Mouse (Mus musculus) kidney, postnatal 14 days (tissue): Measurements from ENCODE around the gene Nsun7.
"Not testable (repeated sequence)": the region's sequence is repeated elsewhere in the genome, so short reads cannot be mapped to it uniquely, and the experiment has no call there.

Experiments
- DNase-seq: peaks from one replicate; pipeline ENCODE4 v3.0.0; 2022; ENCODE audit warnings: mixed read lengths

Gene Nsun7

GRCm38 (mm10) chr5:66259756-66260448 is at the start of gene Nsun7:
Gene Nsun7 (plus strand): TSS chr5:66259897.
- peak; percentile 89 for DNase-seq

GRCm38 (mm10) chr5:66214395-66214935 is 45.2 kb upstream of the Nsun7 start:
- no peak for DNase-seq

GRCm38 (mm10) chr5:66215569-66216277 is 44.0 kb upstream of the Nsun7 start:
- no peak for DNase-seq

- no peak for DNase-seq
Measured at GRCm38 (mm10) chr5:66219692-66220091, 40.0 kb upstream of the Nsun7 start.

- no peak for DNase-seq
Measured at GRCm38 (mm10) chr5:66220620-66221019, 39.1 kb upstream of the Nsun7 start.

GRCm38 (mm10) chr5:66222916-66223315 is 36.8 kb upstream of the Nsun7 start:
- DNase-seq, result no peak

GRCm38 (mm10) chr5:66226526-66226925 is 33.2 kb upstream of the Nsun7 start:
- DNase-seq, result no peak

- DNase-seq, result no peak
Measured at GRCm38 (mm10) chr5:66231660-66232269, 27.9 kb upstream of the Nsun7 start.

- no peak for DNase-seq
Measured at GRCm38 (mm10) chr5:66232456-66232855, 27.2 kb upstream of the Nsun7 start.

- DNase-seq, result peak; percentile 20
Measured at GRCm38 (mm10) chr5:66241894-66242293, 17.8 kb upstream of the Nsun7 start.

GRCm38 (mm10) chr5:66243467-66243866 is 16.2 kb upstream of the Nsun7 start:
- no peak for DNase-seq

GRCm38 (mm10) chr5:66244043-66244660 is 15.5 kb upstream of the Nsun7 start:
- DNase-seq, result no peak

GRCm38 (mm10) chr5:66245958-66246497 is 13.7 kb upstream of the Nsun7 start:
- DNase-seq, result peak; percentile 34

GRCm38 (mm10) chr5:66253219-66253618 is 6.5 kb upstream of the Nsun7 start:
- DNase-seq, result no peak

GRCm38 (mm10) chr5:66255044-66255443 is 4.7 kb upstream of the Nsun7 start:
- DNase-seq, result no peak

- no peak for DNase-seq
Measured at GRCm38 (mm10) chr5:66259000-66259399, 697 bp upstream of the Nsun7 start.

GRCm38 (mm10) chr5:66259431-66259755 is 304 bp upstream of the Nsun7 start:
- DNase-seq, result not testable (repeated sequence)

- no peak for DNase-seq
Measured at GRCm38 (mm10) chr5:66262475-66262874, 2.8 kb downstream of the Nsun7 start.

GRCm38 (mm10) chr5:66263398-66263797 is 3.7 kb downstream of the Nsun7 start:
- peak; percentile 28 for DNase-seq

- peak; percentile 24 for DNase-seq
Measured at GRCm38 (mm10) chr5:66269616-66270015, 9.9 kb downstream of the Nsun7 start.

GRCm38 (mm10) chr5:66271141-66271540 is 11.4 kb downstream of the Nsun7 start:
- no peak for DNase-seq

GRCm38 (mm10) chr5:66274417-66274816 is 14.7 kb downstream of the Nsun7 start:
- DNase-seq, result no peak

- no peak for DNase-seq
Measured at GRCm38 (mm10) chr5:66279650-66280049, 20.0 kb downstream of the Nsun7 start.
